Mouse (Mus musculus): ENCODE measurements around the gene Fam171a1. TPM values are rescaled to one million over a fixed set of nuclear protein-coding genes. Genes with fewer than 3 reads are reported as not detected.

The Fam171a1 gene
- total and polyA plus RNA-seq, 2 experiments from 2014 or later, result 35.4 to 56.5 TPM

GRCm38 (mm10) chr2:3157030-3157429, 43.0 kb downstream of the Fam171a1 start:
- H3K36me3 ChIP-seq (ENCODE audit: insufficient read depth, low read length), result no peaks in the 10 kb centered on the region
- H3K27me3 ChIP-seq (ENCODE audit: insufficient read depth, low read length), result no peaks in the 10 kb centered on the region
- no peak overlapping the region for H3K9ac ChIP-seq (replicated peaks; ENCODE audit: low read length)
- WGBS, result 82% methylated on average over 3 of the region's 3 CpGs
- no peak overlapping the region for H3K4me3 ChIP-seq (ENCODE audit: low read length)
- TF ChIP-seq CTCF (IDR thresholded peaks at IDR 0.05; ENCODE audit: low read depth), result no peak
- no peak for DNase-seq (ENCODE audit: low spot score)
- H3K4me2 ChIP-seq (ENCODE audit: low read depth, low read length), result no peak overlapping the region
- peaks cover 12% of the 10 kb centered on the region for H3K4me1 ChIP-seq (ENCODE audit: insufficient read depth, low read length)
- ATAC-seq, result no peak
- H3K27ac ChIP-seq, result no peak overlapping the region
- H3K9me3 ChIP-seq (ENCODE audit: low read length), result no peaks in the 10 kb centered on the region

GRCm38 (mm10) chr2:3157661-3158344, 43.8 kb downstream of the Fam171a1 start:
- no peaks in the 10 kb centered on the region for H3K36me3 ChIP-seq (ENCODE audit: insufficient read depth, low read length)
- WGBS, result 72% methylated on average over 10 of the region's 10 CpGs
- no peak for DNase-seq (ENCODE audit: low spot score)
- no peak for ATAC-seq
- H3K4me1 ChIP-seq (ENCODE audit: insufficient read depth, low read length), result peaks cover 12% of the 10 kb centered on the region
- H3K27ac ChIP-seq, result no peak overlapping the region
- H3K9ac ChIP-seq (replicated peaks; ENCODE audit: low read length), result no peak overlapping the region
- H3K27me3 ChIP-seq (ENCODE audit: insufficient read depth, low read length), result no peaks in the 10 kb centered on the region
- no peak overlapping the region for H3K4me2 ChIP-seq (ENCODE audit: low read depth, low read length)
- no peak for TF ChIP-seq CTCF (IDR thresholded peaks at IDR 0.05; ENCODE audit: low read depth)
- no peaks in the 10 kb centered on the region for H3K9me3 ChIP-seq (ENCODE audit: low read length)
- no peak overlapping the region for H3K4me3 ChIP-seq (ENCODE audit: low read length)

- whole genome bisulfite sequencing, result 85% methylated on average over 8 of the region's 8 CpGs
- Histone ChIP-seq H3K4me3 (ENCODE audit: low read length) (no peak overlapping the region), H3K36me3 (ENCODE audit: insufficient read depth, low read length) (no peaks in the 10 kb centered on the region), H3K9me3 (ENCODE audit: low read length) (no peaks in the 10 kb centered on the region), H3K4me2 (ENCODE audit: low read depth, low read length) (no peak overlapping the region), H3K27me3 (ENCODE audit: insufficient read depth, low read length) (no peaks in the 10 kb centered on the region), H3K27ac (no peak overlapping the region), H3K4me1 (ENCODE audit: insufficient read depth, low read length) (peaks cover 12% of the 10 kb centered on the region), H3K9ac (replicated peaks; ENCODE audit: low read length) (no peak overlapping the region)
- TF ChIP-seq CTCF (IDR thresholded peaks at IDR 0.05; ENCODE audit: low read depth), result no peak
- ATAC-seq, result no peak
- no peak for DNase-seq (ENCODE audit: low spot score)
These were observed 44.8 kb downstream of the Fam171a1 start for GRCm38 (mm10) chr2:3158682-3159412.

- Histone ChIP-seq H3K9ac (replicated peaks; ENCODE audit: low read length) (no peak overlapping the region), H3K27ac (no peak overlapping the region), H3K4me2 (ENCODE audit: low read depth, low read length) (no peak overlapping the region), H3K27me3 (ENCODE audit: insufficient read depth, low read length) (no peaks in the 10 kb centered on the region), H3K4me1 (ENCODE audit: insufficient read depth, low read length) (peaks cover 8% of the 10 kb centered on the region), H3K4me3 (ENCODE audit: low read length) (no peak overlapping the region), H3K36me3 (ENCODE audit: insufficient read depth, low read length) (no peaks in the 10 kb centered on the region), H3K9me3 (ENCODE audit: low read length) (no peaks in the 10 kb centered on the region)
- no peak for ATAC-seq
- no peak for TF ChIP-seq CTCF (IDR thresholded peaks at IDR 0.05; ENCODE audit: low read depth)
- DNase-seq (ENCODE audit: low spot score), result no peak
- WGBS, result 67% methylated on average over 1 of the region's 1 CpGs
These were observed 47.6 kb downstream of the Fam171a1 start for GRCm38 (mm10) chr2:3161578-3161977.

- no peak for ATAC-seq
- Histone ChIP-seq H3K4me2 (ENCODE audit: low read depth, low read length) (no peak overlapping the region), H3K27ac (no peak overlapping the region), H3K4me3 (ENCODE audit: low read length) (no peak overlapping the region), H3K9me3 (ENCODE audit: low read length) (no peaks in the 10 kb centered on the region), H3K36me3 (ENCODE audit: insufficient read depth, low read length) (no peaks in the 10 kb centered on the region), H3K9ac (replicated peaks; ENCODE audit: low read length) (no peak overlapping the region), H3K27me3 (ENCODE audit: insufficient read depth, low read length) (no peaks in the 10 kb centered on the region), H3K4me1 (ENCODE audit: insufficient read depth, low read length) (0 out of 2 replicates have a peak, but pooled peaks cover 1% of the 10 kb centered on the region)
- 92% methylated on average over 9 of the region's 9 CpGs for WGBS
- no peak for TF ChIP-seq CTCF (IDR thresholded peaks at IDR 0.05; ENCODE audit: low read depth)
- no peak for DNase-seq (ENCODE audit: low spot score)
These were observed 49.6 kb downstream of the Fam171a1 start for GRCm38 (mm10) chr2:3163501-3164076.

- Histone ChIP-seq H3K4me2 (ENCODE audit: low read depth, low read length) (no peak overlapping the region), H3K4me3 (ENCODE audit: low read length) (no peak overlapping the region), H3K27me3 (ENCODE audit: insufficient read depth, low read length) (no peaks in the 10 kb centered on the region), H3K4me1 (ENCODE audit: insufficient read depth, low read length) (0 out of 2 replicates have a peak, but pooled peaks cover 13% of the 10 kb centered on the region), H3K27ac (no peak overlapping the region), H3K9ac (replicated peaks; ENCODE audit: low read length) (no peak overlapping the region), H3K36me3 (ENCODE audit: insufficient read depth, low read length) (no peaks in the 10 kb centered on the region), H3K9me3 (ENCODE audit: low read length) (no peaks in the 10 kb centered on the region)
- no peak for ATAC-seq
- 91% methylated on average over 8 of the region's 8 CpGs for WGBS
- no peak for DNase-seq (ENCODE audit: low spot score)
- TF ChIP-seq CTCF (IDR thresholded peaks at IDR 0.05; ENCODE audit: low read depth), result no peak
These were observed 51.1 kb downstream of the Fam171a1 start for GRCm38 (mm10) chr2:3165037-3165600.
